Mouse (Mus musculus) kidney, adult 2 months (tissue): Measurements from ENCODE around the gene Fam160a1. TPM values are rescaled to one million over a fixed set of nuclear protein-coding genes. Genes with fewer than 3 reads are reported as not detected.

Source experiments
- DNase-seq: peaks from one replicate; pipeline ENCODE4 v3.0.0; 2021
- H3K27ac ChIP-seq: fragments of 200-500 bp; 2 replicates; pipeline ENCODE4 v1.5.1; 2012; ENCODE audit warnings: low read depth, low read length, control low read depth, inconsistent platforms; ENCODE audit not compliant: insufficient read depth
- H3K27me3 ChIP-seq: fragments of 200-500 bp; replicated peaks from 2 replicates; pipeline ENCODE4 v1.6.1; 2012; ENCODE audit warnings: mild to moderate bottlenecking, moderate library complexity, low read length, inconsistent platforms; ENCODE audit not compliant: control insufficient read depth, insufficient read depth
- H3K36me3 ChIP-seq: fragments of 200-500 bp; 2 replicates; pipeline ENCODE4 v1.6.1; 2012; ENCODE audit warnings: mild to moderate bottlenecking, moderate library complexity, low read length, inconsistent platforms; ENCODE audit not compliant: control insufficient read depth, insufficient read depth
- H3K4me1 ChIP-seq: fragments of 200-500 bp; 2 replicates; pipeline ENCODE4 v1.6.1; 2011; ENCODE audit warnings: low read length; ENCODE audit not compliant: control insufficient read depth, insufficient read depth
- H3K4me3 ChIP-seq: fragments of 200-500 bp; 2 replicates; pipeline ENCODE4 v1.5.1; 2011; ENCODE audit warnings: mild to moderate bottlenecking, low read depth, low read length, control low read depth; ENCODE audit not compliant: insufficient read depth
- CTCF ChIP-seq: fragments of 200-500 bp; conservative IDR thresholded peaks from 2 replicates; pipeline ENCODE4 v1.5.1; 2011; ENCODE audit warnings: low read depth, mild to moderate bottlenecking, control low read depth, low read length, moderate library complexity, mixed read lengths; ENCODE audit not compliant: insufficient read depth, insufficient read length
- POLR2A ChIP-seq: fragments of 200-500 bp; IDR thresholded peaks from one replicate; pipeline ENCODE4 v1.6.1; 2011; ENCODE audit warnings: low read depth, low read length, control low read depth
- WGBS: fragments of 180-500 bp; shearing (Covaris S2); methylation state at CpG from one replicate; pipeline ENCODE4 v1.1.7; 2018; 5-methylcytosine and 5-hydroxymethylcytosine counted together
- polyA plus RNA-seq: library from polyadenylated mRNA; depleted of rRNA; stranded (reverse); fragments of >200 nt; gene quantifications from 2 replicates; pipeline ENCODE4 v1.2.3, GENCODE M21; 2012

The Fam160a1 gene
- polyA plus RNA-seq, 1 experiment: 8.5 TPM

DNA sequence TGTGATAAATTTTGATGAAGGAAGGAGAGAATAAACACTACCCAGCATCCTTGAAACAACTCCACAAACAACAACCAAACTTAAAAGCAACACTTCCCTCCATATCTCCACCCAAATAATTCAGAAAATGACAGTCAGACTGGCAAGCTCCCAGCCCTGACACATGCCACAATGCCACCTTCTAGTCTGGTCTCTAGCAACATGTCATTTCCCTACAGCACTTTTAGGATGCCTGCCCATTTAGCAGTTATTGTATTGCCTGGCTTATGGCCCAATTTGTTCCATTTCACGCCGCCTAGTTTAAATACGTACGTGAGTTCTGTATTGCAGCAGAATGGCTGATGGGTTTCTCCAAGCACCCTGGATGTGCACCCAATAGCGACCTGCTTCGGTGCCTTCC is 41.0 kb downstream of the Fam160a1 start:
- no peak for TF ChIP-seq POLR2A
- no peak for TF ChIP-seq CTCF
- WGBS: 62% methylated on average over 6 of the region's 6 CpGs
- DNase-seq: no peak
- peaks cover 5% of the 10 kb centered on the region for H3K4me1 ChIP-seq
- H3K27me3 ChIP-seq: no peaks in the 10 kb centered on the region
- H3K36me3 ChIP-seq: no peaks in the 10 kb centered on the region
- no peak overlapping the region for H3K4me3 ChIP-seq
- H3K27ac ChIP-seq: peak overlapping the region; percentile 41; the same call in 1 of the 2 replicates

- no peak for DNase-seq
- H3K27ac ChIP-seq: no peak overlapping the region
- no peaks in the 10 kb centered on the region for H3K36me3 ChIP-seq
- H3K4me3 ChIP-seq: no peak overlapping the region
- H3K27me3 ChIP-seq: no peaks in the 10 kb centered on the region
- H3K4me1 ChIP-seq: peaks cover 5% of the 10 kb centered on the region
- 79% methylated on average over 4 of the region's 4 CpGs for WGBS
- no peak for TF ChIP-seq CTCF
- TF ChIP-seq POLR2A: no peak
Measured at GRCm38 (mm10) chr3:85773886-85774285, 43.2 kb downstream of the Fam160a1 start.

- 46% methylated on average over 3 of the region's 3 CpGs for WGBS
- Histone ChIP-seq H3K27ac (no peak overlapping the region), H3K36me3 (no peaks in the 10 kb centered on the region), H3K4me1 (peaks cover 5% of the 10 kb centered on the region), H3K4me3 (no peak overlapping the region), H3K27me3 (no peaks in the 10 kb centered on the region)
- DNase-seq: no peak
- TF ChIP-seq POLR2A (no peak), CTCF (no peak)
Measured at GRCm38 (mm10) chr3:85773425-85773824, 43.7 kb downstream of the Fam160a1 start.

- no peak for TF ChIP-seq POLR2A
- no peak for TF ChIP-seq CTCF
- Histone ChIP-seq H3K4me3 (no peak overlapping the region), H3K27ac (no peak overlapping the region), H3K4me1 (no peaks in the 10 kb centered on the region), H3K36me3 (no peaks in the 10 kb centered on the region), H3K27me3 (no peaks in the 10 kb centered on the region)
- no peak for DNase-seq
- 49% methylated on average over 7 of the region's 7 CpGs for WGBS
Measured at GRCm38 (mm10) chr3:85764937-85765337, 52.2 kb downstream of the Fam160a1 start.

- 56% methylated on average over 18 of the region's 18 CpGs for WGBS
- H3K4me1 ChIP-seq: no peaks in the 10 kb centered on the region
- H3K27ac ChIP-seq: no peak overlapping the region
- H3K4me3 ChIP-seq: no peak overlapping the region
- DNase-seq: no peak
- no peaks in the 10 kb centered on the region for H3K27me3 ChIP-seq
- TF ChIP-seq POLR2A: no peak
- TF ChIP-seq CTCF: no peak
- H3K36me3 ChIP-seq: no peaks in the 10 kb centered on the region
Measured at GRCm38 (mm10) chr3:85764008-85764834, 52.9 kb downstream of the Fam160a1 start.

DNA sequence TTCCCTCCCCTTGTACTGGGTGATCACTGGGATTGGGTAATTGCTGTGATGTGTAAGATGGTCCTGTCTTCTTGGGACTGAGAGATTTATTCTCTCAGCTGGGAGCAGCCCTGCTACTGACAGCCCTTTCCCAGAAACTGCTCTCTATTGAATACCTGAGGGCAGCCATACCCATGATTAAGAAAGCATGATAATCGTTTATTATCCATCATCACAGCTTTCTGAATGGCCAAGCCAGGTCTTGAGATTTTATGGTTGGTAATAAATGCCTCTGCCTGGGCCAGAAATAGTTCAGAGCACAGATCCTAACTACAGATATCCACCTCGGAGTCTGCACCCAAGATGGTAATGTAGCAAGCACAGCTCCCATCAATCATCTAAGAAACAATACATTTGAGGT is 59.1 kb downstream of the Fam160a1 start:
- Histone ChIP-seq H3K36me3 (no peaks in the 10 kb centered on the region), H3K27ac (no peak overlapping the region), H3K27me3 (no peaks in the 10 kb centered on the region), H3K4me3 (no peak overlapping the region), H3K4me1 (no peaks in the 10 kb centered on the region)
- WGBS: 43% methylated on average over 2 of the region's 2 CpGs
- DNase-seq: no peak
- TF ChIP-seq POLR2A: no peak
- no peak for TF ChIP-seq CTCF

- no peaks in the 10 kb centered on the region for H3K36me3 ChIP-seq
- peaks cover 2% of the 10 kb centered on the region; the same call in 1 of the 2 replicates for H3K4me1 ChIP-seq
- no peak overlapping the region for H3K4me3 ChIP-seq
- H3K27me3 ChIP-seq: no peaks in the 10 kb centered on the region
- DNase-seq: no peak
- WGBS: 90% methylated on average over 4 of the region's 4 CpGs
- no peak overlapping the region for H3K27ac ChIP-seq
- TF ChIP-seq POLR2A: no peak
- TF ChIP-seq CTCF: no peak
Measured at GRCm38 (mm10) chr3:85757435-85757834, 59.7 kb downstream of the Fam160a1 start.
